Mouse (Mus musculus): ENCODE measurements around the gene Il2ra. TPM values are rescaled to one million over a fixed set of nuclear protein-coding genes. Genes with fewer than 3 reads are reported as not detected.

Gene Il2ra
- polyA plus RNA-seq, 1 experiment from 2014 or later, result not detected

DNA sequence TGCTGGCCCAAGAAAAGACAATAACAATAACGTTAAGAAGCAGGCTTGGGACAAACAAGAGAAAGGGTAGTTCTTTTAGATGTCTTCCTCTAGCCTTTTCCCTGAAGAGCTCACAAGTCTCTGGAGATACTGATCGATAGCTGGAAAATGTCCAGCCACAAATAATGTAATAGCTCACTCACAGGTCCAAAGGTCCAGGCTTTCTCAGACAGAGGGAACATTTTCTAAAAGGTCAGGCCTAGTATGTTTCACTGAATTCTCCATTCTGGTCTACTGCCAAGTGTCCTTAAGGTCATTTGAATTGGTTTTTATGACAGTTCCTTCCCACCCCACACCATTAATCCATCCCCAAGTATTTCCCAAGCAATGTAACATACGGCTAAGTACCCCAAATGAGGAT lies 70.4 kb downstream of the Il2ra start:
- DNase-seq (ENCODE audit: low spot score), result no peak
- H3K4me1 ChIP-seq, result no peaks in the 10 kb centered on the region
- H3K36me3 ChIP-seq, result no peaks in the 10 kb centered on the region
- H3K27ac ChIP-seq, result no peak overlapping the region
- 80% methylated on average over 3 of the region's 3 CpGs for WGBS
- peaks cover 8% of the 10 kb centered on the region for H3K27me3 ChIP-seq (ENCODE audit: low read depth, poor library complexity, severe bottlenecking)
- no peak overlapping the region for H3K4me3 ChIP-seq
- H3K9me3 ChIP-seq (replicated peaks), result no peaks in the 10 kb centered on the region

DNA sequence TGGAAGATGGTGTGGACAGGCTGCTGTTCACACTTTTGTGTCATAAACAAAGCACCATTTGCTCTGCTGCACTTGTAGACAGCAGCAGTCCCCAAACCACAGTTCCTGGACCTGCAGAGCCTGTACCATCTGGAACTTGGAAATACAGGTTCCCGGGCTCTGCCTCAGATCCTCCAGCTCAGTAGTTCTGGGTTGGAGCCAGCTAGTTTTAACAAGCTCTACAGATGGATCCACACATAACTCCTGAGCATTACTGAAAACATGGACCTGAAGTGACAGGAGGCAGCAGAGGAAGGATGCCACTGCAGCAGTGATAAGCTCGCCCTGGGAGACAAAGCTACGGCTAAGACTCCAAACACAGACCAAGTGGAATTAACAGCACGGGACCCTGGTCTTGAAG lies 71.9 kb downstream of the Il2ra start:
- Histone ChIP-seq H3K27ac (no peak overlapping the region), H3K9me3 (replicated peaks) (no peaks in the 10 kb centered on the region), H3K27me3 (ENCODE audit: low read depth, poor library complexity, severe bottlenecking) (no peaks in the 10 kb centered on the region), H3K4me1 (no peaks in the 10 kb centered on the region), H3K36me3 (no peaks in the 10 kb centered on the region), H3K4me3 (no peak overlapping the region)
- no peak for DNase-seq (ENCODE audit: low spot score)
- 81% methylated on average over 4 of the region's 4 CpGs for WGBS

DNA sequence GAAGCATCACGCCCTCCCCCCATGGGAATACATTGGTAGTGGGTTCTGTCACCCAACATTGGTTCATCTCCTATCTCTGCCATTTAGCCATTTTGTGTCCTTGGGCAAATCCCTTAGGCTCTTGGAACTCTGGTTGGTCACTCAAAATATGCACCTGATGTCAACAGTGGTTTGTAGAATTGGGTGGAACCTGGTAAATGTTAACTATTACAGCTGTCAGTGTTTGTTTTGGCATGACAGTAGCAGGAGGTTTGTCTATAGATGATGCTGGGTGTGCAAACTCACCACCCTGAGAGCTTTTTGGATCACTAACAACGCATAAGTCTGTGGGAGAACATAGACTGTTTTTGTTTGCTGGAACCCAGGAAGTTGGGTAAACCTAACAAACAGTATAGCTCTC lies 76.0 kb downstream of the Il2ra start:
- Histone ChIP-seq H3K27me3 (ENCODE audit: low read depth, poor library complexity, severe bottlenecking) (no peaks in the 10 kb centered on the region), H3K27ac (no peak overlapping the region), H3K9me3 (replicated peaks) (no peaks in the 10 kb centered on the region), H3K36me3 (no peaks in the 10 kb centered on the region), H3K4me1 (no peaks in the 10 kb centered on the region), H3K4me3 (no peak overlapping the region)
- WGBS, result 86% methylated on average over 2 of the region's 2 CpGs
- DNase-seq (ENCODE audit: low spot score), result no peak

DNA sequence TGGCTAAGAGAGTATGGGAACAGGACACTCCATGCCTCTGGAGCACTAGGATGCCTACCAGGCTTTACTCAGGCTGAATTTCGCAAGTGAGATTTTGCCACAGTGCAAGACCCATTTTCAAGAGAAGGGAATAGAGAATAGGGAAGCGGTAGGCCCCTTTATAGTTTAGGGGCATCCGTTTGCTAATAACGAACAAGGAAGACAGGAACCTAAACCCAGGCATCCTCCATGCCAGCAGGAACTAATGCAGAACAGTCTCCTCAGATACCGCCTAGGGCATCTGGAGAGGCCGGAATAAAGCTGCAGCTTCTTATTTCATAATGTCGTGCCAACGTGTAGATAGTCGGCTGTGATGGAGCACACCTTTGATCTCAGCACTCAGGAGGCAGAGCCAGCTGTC lies 80.0 kb downstream of the Il2ra start:
- Histone ChIP-seq H3K4me3 (no peak overlapping the region), H3K9me3 (replicated peaks) (no peaks in the 10 kb centered on the region), H3K36me3 (no peaks in the 10 kb centered on the region), H3K4me1 (no peaks in the 10 kb centered on the region), H3K27ac (no peak overlapping the region), H3K27me3 (ENCODE audit: low read depth, poor library complexity, severe bottlenecking) (no peaks in the 10 kb centered on the region)
- DNase-seq (ENCODE audit: low spot score), result no peak
- WGBS, result 88% methylated on average over 9 of the region's 9 CpGs

DNA sequence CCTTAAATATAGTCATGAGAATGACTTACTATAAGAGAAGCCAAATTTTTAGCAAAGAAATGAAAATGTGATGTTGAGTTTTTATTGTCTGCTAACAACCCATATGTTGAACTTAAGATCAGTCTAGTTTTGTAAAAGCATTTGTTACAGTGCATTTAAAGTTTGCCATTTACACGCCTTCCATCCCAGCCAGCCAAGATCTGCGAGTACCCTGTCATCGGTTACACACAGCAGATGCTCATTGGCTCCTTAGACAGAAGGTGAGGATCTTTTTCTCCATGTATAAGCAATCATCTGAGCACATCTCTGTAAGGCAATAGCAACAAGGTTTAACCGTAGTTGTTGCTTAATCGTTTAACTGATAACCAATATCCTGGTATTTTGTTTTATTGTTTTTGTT lies 85.0 kb downstream of the Il2ra start:
- Histone ChIP-seq H3K9me3 (replicated peaks) (no peaks in the 10 kb centered on the region), H3K36me3 (no peaks in the 10 kb centered on the region), H3K27me3 (ENCODE audit: low read depth, poor library complexity, severe bottlenecking) (no peaks in the 10 kb centered on the region), H3K27ac (no peak overlapping the region), H3K4me1 (no peaks in the 10 kb centered on the region), H3K4me3 (no peak overlapping the region)
- no peak for DNase-seq (ENCODE audit: low spot score)
- 94% methylated on average over 5 of the region's 5 CpGs for WGBS

DNA sequence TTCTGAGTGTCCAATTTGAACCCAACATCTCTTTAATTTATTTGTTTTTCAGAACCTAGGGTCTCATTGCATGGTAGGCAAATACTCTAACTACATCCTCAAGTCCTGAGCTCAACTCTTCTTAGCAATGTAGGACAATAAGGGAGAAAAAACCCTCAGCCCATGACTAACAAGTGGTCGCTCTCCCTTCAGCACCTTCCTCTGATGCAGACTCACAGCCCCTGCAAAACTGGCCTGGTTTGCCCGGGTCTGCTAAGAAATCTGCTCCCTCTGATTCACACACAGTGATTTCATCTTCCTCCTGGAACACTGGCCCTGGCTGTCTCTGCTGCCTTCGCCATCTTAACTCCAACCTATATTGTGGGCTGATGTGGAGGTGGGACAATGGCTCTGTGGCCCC lies 86.5 kb downstream of the Il2ra start:
- DNase-seq (ENCODE audit: low spot score), result no peak
- no peaks in the 10 kb centered on the region for H3K4me1 ChIP-seq
- WGBS, result 57% methylated on average over 3 of the region's 3 CpGs

DNA sequence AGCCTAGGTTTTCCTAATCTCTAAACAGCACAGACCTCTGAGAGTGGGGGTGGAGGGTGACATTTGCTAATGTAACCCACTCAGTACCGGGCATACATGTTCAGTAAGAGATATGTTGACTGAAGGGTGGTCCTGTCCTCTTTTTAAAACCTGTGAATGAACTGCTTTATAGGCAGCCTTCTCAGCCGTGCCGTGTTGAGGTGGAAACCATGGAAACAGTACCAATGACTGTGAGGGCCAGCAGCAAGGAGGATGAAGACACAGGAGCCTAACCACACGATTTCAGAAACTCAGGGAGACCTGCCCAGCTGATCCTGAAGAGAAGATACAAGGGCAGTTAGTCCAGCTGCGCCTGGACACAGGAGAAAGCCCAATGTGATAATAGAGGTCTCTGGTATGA lies 90.4 kb downstream of the Il2ra start:
- no peaks in the 10 kb centered on the region for H3K36me3 ChIP-seq
- H3K4me1 ChIP-seq, result no peaks in the 10 kb centered on the region
- no peaks in the 10 kb centered on the region for H3K27me3 ChIP-seq (ENCODE audit: low read depth, poor library complexity, severe bottlenecking)
- H3K9me3 ChIP-seq (replicated peaks), result no peaks in the 10 kb centered on the region
- DNase-seq (ENCODE audit: low spot score), result no peak
- no peak overlapping the region for H3K4me3 ChIP-seq
- 82% methylated on average over 5 of the region's 5 CpGs for WGBS
- H3K27ac ChIP-seq, result no peak overlapping the region

More for the DNA sequence above, 86.5 kb downstream of the Il2ra start:
- no peaks in the 10 kb centered on the region for H3K27me3 ChIP-seq (ENCODE audit: low read depth, poor library complexity, severe bottlenecking)
- no peaks in the 10 kb centered on the region for H3K9me3 ChIP-seq (replicated peaks)
- H3K27ac ChIP-seq, result no peak overlapping the region
- H3K4me3 ChIP-seq, result no peak overlapping the region
- H3K36me3 ChIP-seq, result no peaks in the 10 kb centered on the region

DNA sequence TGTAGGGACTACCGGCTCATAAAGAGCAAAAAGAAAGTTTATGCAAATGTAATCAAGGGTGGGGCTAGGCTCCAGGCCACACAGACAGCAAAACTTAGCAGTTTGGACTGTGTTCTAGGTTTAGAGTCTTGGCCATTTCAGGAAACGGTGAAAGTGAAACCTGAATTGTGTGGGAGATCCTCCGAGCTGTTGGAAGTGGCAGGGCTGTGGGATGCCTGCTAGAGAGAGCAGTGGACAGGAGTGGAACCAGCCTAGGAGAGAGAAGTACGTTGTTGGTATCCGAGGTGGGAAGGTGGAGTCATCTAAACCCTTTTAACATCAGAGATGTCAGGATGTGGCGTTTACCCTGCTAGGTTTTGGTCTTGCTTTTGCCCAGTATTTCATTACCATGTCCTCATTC lies 93.2 kb downstream of the Il2ra start:
- Histone ChIP-seq H3K9me3 (replicated peaks) (no peaks in the 10 kb centered on the region), H3K4me3 (no peak overlapping the region), H3K4me1 (no peaks in the 10 kb centered on the region), H3K27ac (no peak overlapping the region), H3K27me3 (ENCODE audit: low read depth, poor library complexity, severe bottlenecking) (no peaks in the 10 kb centered on the region), H3K36me3 (peaks cover 21% of the 10 kb centered on the region)
- 85% methylated on average over 6 of the region's 6 CpGs for WGBS
- DNase-seq (ENCODE audit: low spot score), result no peak

DNA sequence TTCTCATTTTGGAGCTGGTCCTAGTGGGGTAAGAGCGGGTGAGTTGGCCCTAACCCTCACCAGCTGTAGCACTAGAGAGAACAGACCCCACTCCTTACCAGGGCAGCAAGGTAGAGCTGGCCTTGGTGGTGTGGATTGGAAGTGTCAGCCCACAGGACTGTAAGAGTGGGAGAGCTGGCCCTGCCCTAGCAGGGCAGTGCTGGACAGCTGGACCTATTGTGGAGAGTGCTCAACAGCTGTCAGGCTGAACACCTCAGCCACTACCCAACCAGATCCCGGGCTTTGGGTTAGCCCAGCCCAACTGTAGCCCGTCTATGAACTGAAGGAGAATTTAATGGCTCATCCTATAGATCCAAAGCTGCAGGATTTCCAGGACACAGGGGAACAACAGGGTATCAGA lies 96.2 kb downstream of the Il2ra start:
- Histone ChIP-seq H3K27me3 (ENCODE audit: low read depth, poor library complexity, severe bottlenecking) (no peaks in the 10 kb centered on the region), H3K4me1 (no peaks in the 10 kb centered on the region), H3K9me3 (replicated peaks) (no peaks in the 10 kb centered on the region), H3K4me3 (no peak overlapping the region), H3K36me3 (peaks cover 50% of the 10 kb centered on the region), H3K27ac (no peak overlapping the region)
- 87% methylated on average over 3 of the region's 3 CpGs for WGBS
- no peak for DNase-seq (ENCODE audit: low spot score)

DNA sequence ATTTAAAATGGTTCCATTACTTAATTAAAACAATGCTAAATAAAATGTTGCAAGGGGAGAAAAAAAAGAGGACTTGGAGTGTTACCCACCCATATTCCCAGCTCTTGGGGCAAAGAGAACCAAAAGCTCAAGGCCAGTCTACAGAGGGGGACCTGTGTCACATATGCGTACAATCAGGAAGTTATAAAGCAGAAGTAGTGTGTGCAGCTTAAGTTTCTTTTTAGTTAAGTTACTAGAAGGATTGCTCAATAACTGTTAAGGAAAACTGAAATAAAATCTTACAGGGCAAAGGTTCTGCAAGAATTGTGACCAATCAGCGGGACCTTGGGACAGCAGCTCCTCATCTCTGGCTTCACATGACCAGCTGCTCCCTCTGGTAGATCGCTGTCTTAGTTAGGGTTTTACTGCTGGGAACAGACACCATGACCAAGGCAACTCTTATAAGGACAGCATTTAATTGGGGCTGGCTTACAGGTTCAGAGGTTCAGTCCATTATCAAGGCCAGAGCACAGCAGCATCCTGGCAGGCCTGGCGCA lies 97.0 kb downstream of the Il2ra start:
- DNase-seq (ENCODE audit: low spot score), result no peak
- Histone ChIP-seq H3K27me3 (ENCODE audit: low read depth, poor library complexity, severe bottlenecking) (no peaks in the 10 kb centered on the region), H3K36me3 (peaks cover 58% of the 10 kb centered on the region), H3K4me3 (no peak overlapping the region), H3K4me1 (no peaks in the 10 kb centered on the region), H3K9me3 (replicated peaks) (no peaks in the 10 kb centered on the region), H3K27ac (no peak overlapping the region)
- WGBS, result 92% methylated on average over 4 of the region's 4 CpGs

Other genes starting within 250 kb of the Il2ra start
- 10.7 and 11.3 TPM in 2 replicates for gene Pfkfb3, start 88.7 kb upstream of the Il2ra start, polyA plus RNA-seq (2016; fragmentation: Nextera tagmentation; extraction: Ambion mirVana)
- 190 and 195 TPM in 2 replicates for gene Rbm17, start 38.7 kb upstream of the Il2ra start, polyA plus RNA-seq (2016; fragmentation: Nextera tagmentation; extraction: Ambion mirVana)
- gene Gm17490, start 16.5 kb upstream of the Il2ra start, polyA plus RNA-seq (2016; fragmentation: Nextera tagmentation; extraction: Ambion mirVana), result not detected in 2 replicates
- gene Il15ra, start 62.5 kb downstream of the Il2ra start, polyA plus RNA-seq (2016; fragmentation: Nextera tagmentation; extraction: Ambion mirVana), result 0.30 and 0.81 TPM in 2 replicates
- 98.9 and 118 TPM in 2 replicates for gene Fbh1, start 134.8 kb downstream of the Il2ra start, polyA plus RNA-seq (2016; fragmentation: Nextera tagmentation; extraction: Ambion mirVana)
- 38.6 and 51.9 TPM in 2 replicates for gene Ankrd16, start 135.1 kb downstream of the Il2ra start, polyA plus RNA-seq (2016; fragmentation: Nextera tagmentation; extraction: Ambion mirVana)

Measured in limb, embryonic 10.5 days (tissue).